Mouse (Mus musculus) brain, embryonic 14.5 days (tissue): ENCODE measurements around the gene Galr2.

Experiments used
- CTCF ChIP-seq: fragments of 200-500 bp; IDR thresholded peaks from 2 replicates; pipeline ENCODE4 v1.5.1; 2012; ENCODE audit warnings: inconsistent platforms, mild to moderate bottlenecking, moderate library complexity, borderline replicate concordance; ENCODE audit not compliant: insufficient read depth, insufficient read length; ENCODE audit errors: extremely low read depth
- POLR2A ChIP-seq: fragments of 200-500 bp; IDR thresholded peaks from 2 replicates; pipeline ENCODE4 v1.6.1; 2012; ENCODE audit warnings: mild to moderate bottlenecking, inconsistent platforms, borderline replicate concordance; ENCODE audit not compliant: poor library complexity, insufficient read depth, insufficient read length, severe bottlenecking; ENCODE audit errors: extremely low read depth

GRCm38 (mm10) chr11:116244580-116244979, 36.2 kb upstream of the Galr2 start:
- TF ChIP-seq POLR2A (no peak), CTCF (no peak)
